Mouse (Mus musculus): ENCODE results near the gene Rab7b.

DNA sequence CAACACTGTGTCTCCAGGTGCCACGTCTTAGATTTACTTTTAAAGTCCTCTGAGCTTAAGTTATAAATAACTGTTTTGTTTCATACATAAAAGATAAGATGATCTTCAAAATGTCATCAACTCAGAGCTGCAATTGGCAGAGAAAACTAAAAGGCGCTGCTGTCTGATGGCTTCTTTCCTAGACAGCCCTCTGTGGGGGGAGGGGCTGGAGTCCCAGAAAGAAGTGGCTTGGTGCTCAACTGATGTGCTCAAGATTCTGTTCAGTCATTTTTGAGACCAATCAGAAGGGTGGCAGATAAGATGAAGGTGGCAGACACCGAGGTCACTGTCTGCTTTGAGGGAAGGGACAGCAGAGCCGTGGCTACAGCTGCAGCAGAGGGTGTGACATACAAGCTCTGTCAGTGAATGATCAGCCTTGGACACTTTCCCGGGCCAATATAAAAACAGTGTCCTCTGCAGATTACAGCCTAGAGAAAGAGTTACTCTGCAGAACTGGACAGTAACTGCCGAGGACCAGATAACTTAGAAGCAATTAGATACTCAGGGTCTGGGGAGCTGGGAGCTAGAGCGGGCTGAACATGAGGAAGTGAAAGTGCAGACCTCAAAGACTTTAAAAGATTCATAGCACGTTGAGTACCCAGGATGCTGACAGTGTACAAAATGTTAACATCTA lies 13.7 kb downstream of the Rab7b start:
- TF ChIP-seq CTCF (conservative IDR thresholded peaks at IDR 0.05; ENCODE audit: low read length): no peak
- no peak for TF ChIP-seq NANOG (IDR thresholded peaks at IDR 0.05; ENCODE audit: borderline replicate concordance, low read length)

Data from E14TG2a.4 (cell line).